25 mouse cellular contexts compared by ENCODE assay signal in genomic region chr1:88015371-88015770, GRCm38 (mm10). TPM values are rescaled to one million over a fixed set of nuclear protein-coding genes. Genes with fewer than 3 reads are reported as not detected.
"Had no signal": no experiment of that assay in that cellular context is flagged by ENCODE, and none has a peak within 500 bp of the region (broad histone marks: within the 10 kb centered on the region; RNA-seq: fewer than 3 reads in every experiment).

No protein-coding gene starts in this region.

- DNase-seq: retina, postnatal 1 day; right cerebral cortex, adult 18-20 months; right cerebral cortex, postnatal 14 days; right cerebral cortex, postnatal 25 days; right cerebral cortex, postnatal 4 days; spleen, adult 18-20 months; thymus, adult 18-20 months; thymus, adult 2 months; thymus, postnatal 14 days; thymus, postnatal 25 days; thymus, postnatal 36 days; thymus, postnatal 4 days had no signal

- H3K4me3 ChIP-seq: neural tube, embryonic 13.5 days; neural tube, embryonic 15.5 days; stomach, embryonic 15.5 days had no signal

- H3K9ac ChIP-seq: neural tube, embryonic 13.5 days; neural tube, embryonic 15.5 days; stomach, embryonic 15.5 days had no signal

- H3K4me2 ChIP-seq: neural tube, embryonic 13.5 days; neural tube, embryonic 15.5 days; stomach, embryonic 15.5 days had no signal

- H3K27ac ChIP-seq: neural tube, embryonic 13.5 days; neural tube, embryonic 15.5 days; stomach, embryonic 15.5 days; stomach, postnatal 0 days had no signal

- H3K4me1 ChIP-seq: neural tube, embryonic 13.5 days; neural tube, embryonic 15.5 days; stomach, embryonic 15.5 days had no signal

- H3K27me3 ChIP-seq: neural tube, embryonic 13.5 days; neural tube, embryonic 15.5 days; stomach, embryonic 15.5 days had no signal

- H3K36me3 ChIP-seq: neural tube, embryonic 13.5 days; neural tube, embryonic 15.5 days; stomach, embryonic 15.5 days had no signal

RNA-seq across cellular contexts. Expression of gene Ugt1a10, which starts 39.8 kb away (rescaled TPM):
- total RNA-seq: neutrophil, adult 5-6 weeks had no signal
- polyA plus RNA-seq: neural tube, embryonic 13.5 days; neural tube, embryonic 14.5 days; neural tube, embryonic 15.5 days; small intestine, adult 2 months; spleen, adult 2 months; stomach, embryonic 14.5 days; stomach, embryonic 15.5 days; stomach, embryonic 16.5 days; stomach, postnatal 0 days; testis, adult 2 months; thymus, postnatal 0 days; urinary bladder, adult 2 months had no signal

RNA-seq across cellular contexts. Expression of gene Ugt1a9, which starts 55.2 kb away (rescaled TPM):
- total RNA-seq: neutrophil, adult 5-6 weeks had no signal
- polyA plus RNA-seq: neural tube, embryonic 13.5 days; neural tube, embryonic 14.5 days; spleen, adult 2 months; thymus, adult 2 months; thymus, postnatal 0 days; urinary bladder, adult 2 months had no signal
